Mouse (Mus musculus): ENCODE measurements around the gene Icam2. TPM values are rescaled to one million over a fixed set of nuclear protein-coding genes. Genes with fewer than 3 reads are reported as not detected.

The Icam2 gene
- 1 to 10 TPM; 2.1 to 2.2 TPM for total RNA-seq (2021)
- long read RNA-seq, experiment 1, partial matches to known transcripts = 1 of 3 reads
- long read RNA-seq, experiment 1, other reads (novel, unspliced or antisense) = 0 of 3 reads
- long read RNA-seq, experiment 2, partial matches to known transcripts = 0 of 2 reads
- long read RNA-seq, experiment 2, other reads (novel, unspliced or antisense) = 0 of 2 reads

DNA sequence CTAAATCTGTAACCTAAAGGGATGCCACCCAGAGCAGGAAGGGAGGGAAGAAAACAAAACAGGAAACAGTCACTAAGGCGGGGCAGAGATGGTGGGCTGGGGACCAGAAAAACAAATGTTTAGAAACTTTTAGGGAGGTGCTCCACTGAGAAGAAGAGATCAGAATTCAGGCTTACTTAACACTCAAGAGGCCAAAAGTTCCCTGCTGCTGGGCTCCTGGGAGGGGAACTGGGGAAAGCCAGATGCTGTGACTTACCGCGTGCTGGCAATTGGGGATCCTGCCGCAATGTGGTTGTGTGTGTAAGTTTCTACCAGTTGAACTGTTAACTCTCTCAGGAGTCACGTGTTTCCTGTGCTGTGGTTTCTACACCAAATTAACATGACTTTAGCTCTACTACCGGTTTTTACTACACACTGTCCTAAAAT lies at the start of gene Icam2:
Icam2 (minus strand) TSS at position 285 of the 426 bp plus-strand sequence.
- DNase-seq (ENCODE audit: low spot score in 2 of 2) = no peak
- TF ChIP-seq CTCF (conservative IDR thresholded peaks at IDR 0.05) = no peak
- Histone ChIP-seq H3K27ac (no peak within 1 kb of the TSS), H3K4me3 (no peak within 1 kb of the TSS)

DNA sequence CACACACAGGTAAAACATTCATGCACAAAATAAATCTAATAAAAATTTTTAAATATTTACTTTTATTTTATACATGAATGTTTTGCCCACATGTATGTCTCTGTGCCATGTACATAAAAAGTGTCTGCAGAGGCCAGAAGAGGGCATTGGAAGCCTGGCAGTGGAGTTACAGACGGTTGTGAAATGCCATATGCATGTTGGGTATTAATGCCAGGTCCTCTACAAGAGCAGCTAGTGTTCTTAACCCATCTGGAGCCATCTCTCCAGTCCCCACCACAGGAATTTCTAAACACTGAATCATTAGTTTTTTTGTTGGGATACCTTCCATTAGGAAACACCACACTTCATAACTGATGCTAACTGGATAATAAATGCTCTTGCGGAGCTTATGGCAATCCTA lies 49.7 kb upstream of the Icam2 start:
- DNase-seq (ENCODE audit: low spot score in 2 of 2) = no peak
- TF ChIP-seq CTCF (conservative IDR thresholded peaks at IDR 0.05) = 0 out of 2 replicates have a peak, but pooled peaks have one; percentile 7
- H3K4me3 ChIP-seq = no peak overlapping the region
- H3K27ac ChIP-seq = no peak overlapping the region

DNA sequence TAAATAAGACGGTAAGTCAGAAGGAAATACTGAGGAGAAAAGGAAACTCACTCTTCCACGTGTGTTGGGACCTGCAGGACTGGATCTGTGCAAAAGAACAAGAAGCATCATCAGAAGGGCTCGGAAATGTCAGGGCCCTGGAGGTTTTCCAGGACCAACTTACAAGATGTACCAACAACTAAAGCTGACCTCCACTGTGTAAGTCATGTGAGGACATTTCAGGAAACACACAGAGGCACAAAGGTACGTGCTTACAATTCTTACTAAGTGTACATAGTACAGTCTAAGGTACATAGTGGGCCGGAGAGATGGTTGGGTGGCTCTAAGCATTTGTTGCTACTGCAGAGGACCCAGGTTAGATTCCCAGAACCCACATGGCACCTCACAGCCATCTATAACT lies 49.2 kb upstream of the Icam2 start:
- TF ChIP-seq CTCF (conservative IDR thresholded peaks at IDR 0.05) = no peak
- Histone ChIP-seq H3K4me3 (no peak overlapping the region), H3K27ac (no peak overlapping the region)
- DNase-seq (ENCODE audit: low spot score in 2 of 2) = no peak

DNA sequence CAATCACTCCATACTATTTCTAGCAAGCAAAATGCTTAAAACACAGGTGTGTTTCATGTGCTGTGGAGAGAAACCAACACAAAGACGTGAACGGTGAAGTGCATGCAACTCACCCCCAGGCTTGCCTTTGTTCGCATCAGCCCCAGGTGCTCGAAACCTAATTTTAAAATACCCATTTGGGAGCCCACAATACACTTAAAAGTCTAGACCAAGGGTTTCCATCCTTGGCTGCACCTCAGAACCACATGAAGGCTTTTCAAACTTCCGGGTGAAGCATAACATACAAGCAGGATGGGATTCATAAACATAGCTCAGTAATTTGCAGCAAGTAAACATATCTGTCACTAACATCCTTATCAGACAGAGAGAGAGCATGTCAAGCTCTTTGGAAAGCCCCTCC lies 42.5 kb upstream of the Icam2 start:
- no peak for DNase-seq (ENCODE audit: low spot score in 2 of 2)
- no peak overlapping the region for H3K4me3 ChIP-seq
- no peak overlapping the region for H3K27ac ChIP-seq
- TF ChIP-seq CTCF (conservative IDR thresholded peaks at IDR 0.05) = no peak

- no peak for TF ChIP-seq CTCF (conservative IDR thresholded peaks at IDR 0.05)
- no peak overlapping the region for H3K4me3 ChIP-seq
- DNase-seq (ENCODE audit: low spot score in 2 of 2) = no peak
- H3K27ac ChIP-seq = no peak overlapping the region
Observed at GRCm38 (mm10) chr11:106429689-106430088, 41.8 kb upstream of the Icam2 start.

GRCm38 (mm10) chr11:106428556-106428955 lies 40.7 kb upstream of the Icam2 start:
- Histone ChIP-seq H3K4me3 (no peak overlapping the region), H3K27ac (no peak overlapping the region)
- TF ChIP-seq CTCF (conservative IDR thresholded peaks at IDR 0.05) = no peak
- no peak for DNase-seq (ENCODE audit: low spot score in 2 of 2)

- DNase-seq (ENCODE audit: low spot score in 2 of 2) = no peak
- no peak overlapping the region for H3K27ac ChIP-seq
- no peak for TF ChIP-seq CTCF (conservative IDR thresholded peaks at IDR 0.05)
- H3K4me3 ChIP-seq = no peak overlapping the region
Observed at GRCm38 (mm10) chr11:106428106-106428505, 40.2 kb upstream of the Icam2 start.

GRCm38 (mm10) chr11:106426447-106426846 lies 38.6 kb upstream of the Icam2 start:
- DNase-seq (ENCODE audit: low spot score in 2 of 2) = no peak
- no peak for TF ChIP-seq CTCF (conservative IDR thresholded peaks at IDR 0.05)
- no peak overlapping the region for H3K4me3 ChIP-seq
- no peak overlapping the region for H3K27ac ChIP-seq

DNA sequence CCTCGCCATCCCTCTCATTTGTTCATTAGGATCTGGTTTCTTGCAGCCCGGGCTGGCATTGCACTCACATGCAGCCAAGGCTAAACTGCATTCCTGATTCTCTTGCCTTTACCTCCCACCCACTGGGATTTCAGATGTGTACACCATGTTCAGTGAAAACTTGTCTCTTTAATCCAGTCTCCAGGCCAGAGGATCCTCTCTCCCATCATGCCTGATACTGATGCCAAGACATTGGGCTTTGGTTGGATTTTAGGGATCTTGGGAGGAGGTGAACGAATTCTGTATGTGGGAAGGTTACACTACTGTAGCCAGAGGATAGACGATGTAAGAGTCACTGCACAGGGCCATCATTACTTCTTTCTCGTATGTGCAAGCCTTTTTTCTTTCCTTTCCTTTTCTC lies 37.3 kb upstream of the Icam2 start:
- H3K4me3 ChIP-seq = no peak overlapping the region
- no peak for DNase-seq (ENCODE audit: low spot score in 2 of 2)
- no peak overlapping the region for H3K27ac ChIP-seq
- TF ChIP-seq CTCF (conservative IDR thresholded peaks at IDR 0.05) = no peak

DNA sequence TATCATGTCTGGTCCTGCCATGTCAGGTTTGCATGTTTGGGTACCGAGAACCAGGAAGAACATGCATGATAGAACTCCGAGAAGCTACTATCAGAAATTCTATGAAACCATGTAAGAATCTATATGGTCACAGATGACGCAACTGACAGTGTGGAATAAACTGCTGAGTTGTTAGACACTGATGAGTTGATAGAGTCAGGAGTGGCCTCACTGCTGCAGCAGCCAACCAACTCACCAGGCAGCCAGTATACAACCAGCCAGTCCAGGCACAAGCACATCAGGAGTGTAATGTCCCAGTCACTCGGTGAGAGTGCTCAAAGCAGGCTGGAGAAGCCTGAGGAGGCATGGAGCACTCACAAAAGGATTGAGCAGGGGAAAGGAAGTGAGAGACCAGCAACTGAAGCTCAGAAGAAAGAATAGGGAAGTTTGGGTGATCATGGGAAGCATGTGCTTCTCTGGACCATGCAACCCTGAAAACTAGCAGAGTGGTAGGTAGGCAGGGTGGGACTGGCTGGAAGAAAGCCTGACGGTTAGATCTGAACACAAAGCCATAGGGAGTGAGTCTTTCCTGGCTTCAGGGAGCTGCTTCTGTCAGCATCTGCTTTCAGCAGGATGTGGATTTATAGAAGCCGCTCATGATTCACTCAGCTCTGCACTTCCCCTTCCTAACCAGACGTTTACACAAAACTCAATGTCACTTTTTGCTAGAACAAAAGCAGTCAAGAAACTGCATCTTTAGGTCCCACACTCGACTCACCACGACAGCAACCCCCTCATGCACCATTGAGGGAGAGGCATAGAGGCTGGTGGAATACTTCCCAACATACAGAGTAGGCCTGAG lies 31.6 kb upstream of the Icam2 start:
- TF ChIP-seq CTCF (conservative IDR thresholded peaks at IDR 0.05) = no peak
- H3K27ac ChIP-seq = peak overlapping the region; percentile 21; the same call in 1 of the 2 replicates
- no peak overlapping the region for H3K4me3 ChIP-seq
- no peak for DNase-seq (ENCODE audit: low spot score in 2 of 2)

GRCm38 (mm10) chr11:106418622-106419196 lies 30.8 kb upstream of the Icam2 start:
- H3K27ac ChIP-seq = no peak overlapping the region
- H3K4me3 ChIP-seq = no peak overlapping the region
- peak; percentile 99 for TF ChIP-seq CTCF (conservative IDR thresholded peaks at IDR 0.05)
- peak; percentile 74 to 83 for DNase-seq (ENCODE audit: low spot score in 2 of 2)

DNA sequence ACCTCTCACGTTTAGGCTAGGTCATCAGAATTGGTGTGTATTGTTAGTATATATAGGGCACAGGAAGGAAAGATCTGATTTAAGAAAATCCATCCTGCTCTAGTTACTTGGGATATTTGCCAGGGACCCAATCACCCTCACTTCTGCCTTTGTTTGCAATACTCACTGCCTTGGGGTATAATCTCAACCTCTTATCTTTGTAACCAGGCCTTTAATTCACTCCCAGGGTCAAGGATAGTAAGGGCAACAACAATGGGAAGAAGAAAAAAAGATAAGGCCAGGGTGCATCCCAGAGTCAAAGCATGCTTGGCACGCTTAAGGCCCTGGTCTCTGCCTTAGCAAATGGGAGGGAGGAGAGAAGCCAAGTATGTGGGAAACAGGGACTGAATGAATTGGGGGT lies 30.0 kb upstream of the Icam2 start:
- no peak for DNase-seq (ENCODE audit: low spot score in 2 of 2)
- TF ChIP-seq CTCF (conservative IDR thresholded peaks at IDR 0.05) = no peak
- Histone ChIP-seq H3K4me3 (no peak overlapping the region), H3K27ac (no peak overlapping the region)

DNA sequence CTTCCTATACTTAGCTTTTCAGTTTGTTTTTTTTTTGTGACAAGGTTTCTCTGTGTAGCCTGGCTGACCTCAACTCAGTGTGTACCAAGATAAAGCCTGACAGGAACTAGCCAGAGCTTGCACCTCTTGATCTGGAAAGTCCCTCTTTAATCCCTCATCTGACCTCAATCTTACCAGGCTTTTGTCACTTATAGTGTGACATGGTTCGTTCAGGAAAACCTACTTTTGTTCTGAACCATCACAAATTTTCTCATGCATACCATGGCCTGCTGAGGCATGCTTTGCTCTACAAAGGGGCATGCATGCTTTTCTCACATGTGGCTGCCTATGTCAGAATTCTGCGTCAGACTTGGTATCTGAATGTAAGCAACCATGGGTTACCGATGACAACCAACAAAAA lies 28.5 kb upstream of the Icam2 start:
- Histone ChIP-seq H3K27ac (no peak overlapping the region), H3K4me3 (no peak overlapping the region)
- TF ChIP-seq CTCF (conservative IDR thresholded peaks at IDR 0.05) = no peak
- DNase-seq (ENCODE audit: low spot score in 2 of 2) = no peak
